Mouse (Mus musculus): ENCODE measurements around the gene Ptgs2.

The Ptgs2 gene

GRCm38 (mm10) chr1:150147272-150147671, 47.4 kb downstream of the Ptgs2 start:
- DNase-seq (ENCODE audit: low read depth, low spot score), result no peak

DNA sequence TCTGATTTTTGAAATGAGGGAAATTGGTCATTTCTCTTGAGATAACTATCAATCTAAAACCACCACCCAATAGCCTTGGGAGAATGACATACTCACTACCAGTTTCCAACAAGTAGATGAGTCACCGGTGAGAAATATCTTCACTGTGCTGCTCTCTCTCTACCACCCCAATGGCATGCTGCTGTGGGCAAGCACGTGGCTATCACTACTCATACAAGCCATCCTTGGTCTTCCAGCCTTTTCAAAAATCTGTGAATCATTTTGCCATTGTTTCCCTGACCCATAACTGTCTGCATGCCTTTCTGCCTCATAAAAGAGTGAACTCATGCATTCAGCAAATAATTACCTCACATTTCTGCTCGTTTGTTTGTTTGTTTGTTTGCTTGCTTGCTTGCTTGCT, 51.6 kb downstream of the Ptgs2 start:
- DNase-seq (ENCODE audit: low read depth, low spot score), result no peak

All from retina, postnatal 7 days (tissue).